Mouse (Mus musculus) T-helper 17 cell (primary cell): ENCODE measurements around the gene Armc6.

Source experiments
- in situ Hi-C, 2 experiments: fragments of 300-600 bp; cut with MboI, MseI; formaldehyde crosslinking; loops; 1 replicate in 1 of 2; 2 replicates in 1 of 2; pipeline ENCODE4 v1.15.1; 2025; ENCODE audit warnings: high pct_unique_total_duplicates in 2 of 2

Gene Armc6

DNA sequence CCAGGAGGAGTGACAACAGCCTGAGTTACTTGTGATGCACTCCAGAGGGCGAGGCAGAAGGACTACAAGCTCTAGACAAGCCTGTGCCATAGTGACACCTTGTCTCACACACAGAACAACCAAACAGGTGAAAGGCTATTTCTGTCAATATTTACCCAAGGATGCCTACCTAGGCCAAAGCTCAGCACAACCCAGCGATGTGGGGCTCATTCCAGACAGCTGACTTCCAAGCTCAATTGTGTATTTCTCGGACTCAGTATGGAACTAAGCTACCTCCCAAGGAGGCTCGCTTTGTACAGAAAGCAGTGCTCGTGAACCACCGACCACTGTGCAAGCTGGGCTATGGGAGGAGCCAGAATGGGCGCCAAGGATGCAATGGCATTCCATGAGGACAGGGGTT, 36.7 kb downstream of the Armc6 start:
- in situ Hi-C loops, result no loop called here

- in situ Hi-C loops, result no loop called here
These were observed 38.5 kb downstream of the Armc6 start for GRCm38 (mm10) chr8:70195762-70196161.

DNA sequence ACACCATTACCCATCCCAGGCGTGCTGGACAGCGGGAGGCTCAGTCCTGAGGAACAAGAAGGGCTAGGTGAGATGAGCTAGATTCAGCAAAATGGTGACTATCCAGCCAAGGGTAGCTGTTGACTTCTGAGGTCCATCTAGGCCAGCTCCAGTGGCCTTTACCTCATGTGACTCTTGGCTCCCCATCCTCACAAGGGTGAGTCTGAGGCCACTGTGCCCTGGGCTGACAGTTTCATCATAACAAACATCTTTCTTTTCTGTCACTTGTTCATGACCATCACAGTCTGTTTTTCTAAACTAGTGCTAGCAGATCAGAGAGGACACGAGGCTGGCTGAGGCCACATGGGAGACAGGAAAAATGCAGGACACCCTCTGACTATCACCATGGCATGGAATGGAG, 40.1 kb downstream of the Armc6 start:
- in situ Hi-C loops, result no loop called here

DNA sequence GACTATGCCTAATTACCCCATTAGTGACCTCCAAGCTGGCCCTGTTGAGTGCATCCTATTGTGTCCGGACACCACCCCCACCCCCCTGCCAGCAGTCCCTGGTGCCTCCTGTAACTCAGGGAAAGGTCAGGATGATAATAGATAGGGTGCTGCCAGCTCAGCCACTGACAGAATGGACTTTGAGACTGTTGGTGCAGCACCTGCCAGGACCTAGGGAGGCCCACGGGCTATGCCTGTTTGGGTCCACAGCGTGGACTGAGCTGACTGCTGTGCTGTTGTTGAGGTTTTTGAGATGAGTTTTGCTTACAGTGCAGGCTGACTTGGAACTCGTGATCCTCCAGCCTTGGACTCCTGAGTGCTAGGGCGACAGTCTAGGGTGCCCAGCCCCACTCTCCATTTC, 41.0 kb downstream of the Armc6 start:
- in situ Hi-C loops, result no loop called here

DNA sequence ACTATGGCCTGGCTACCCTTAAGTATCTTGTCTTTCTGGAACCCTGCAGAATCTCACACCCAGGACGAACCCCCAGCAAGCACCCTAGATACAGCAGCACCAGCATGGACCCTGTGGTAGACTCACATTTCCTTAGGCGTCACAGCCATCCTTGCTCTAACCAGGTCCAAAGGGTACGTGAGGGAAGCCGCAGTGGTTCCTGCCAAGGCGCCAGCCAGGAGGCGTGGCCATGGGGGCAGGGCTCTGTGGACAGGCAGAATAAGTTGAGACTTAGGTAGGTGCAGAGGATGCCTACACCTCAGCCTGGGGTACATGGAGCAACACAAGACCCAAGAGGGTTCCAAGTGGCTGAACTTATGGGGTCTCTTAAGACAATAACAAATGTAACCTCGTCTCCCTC, 45.6 kb downstream of the Armc6 start:
- in situ Hi-C loops, result no loop called here

DNA sequence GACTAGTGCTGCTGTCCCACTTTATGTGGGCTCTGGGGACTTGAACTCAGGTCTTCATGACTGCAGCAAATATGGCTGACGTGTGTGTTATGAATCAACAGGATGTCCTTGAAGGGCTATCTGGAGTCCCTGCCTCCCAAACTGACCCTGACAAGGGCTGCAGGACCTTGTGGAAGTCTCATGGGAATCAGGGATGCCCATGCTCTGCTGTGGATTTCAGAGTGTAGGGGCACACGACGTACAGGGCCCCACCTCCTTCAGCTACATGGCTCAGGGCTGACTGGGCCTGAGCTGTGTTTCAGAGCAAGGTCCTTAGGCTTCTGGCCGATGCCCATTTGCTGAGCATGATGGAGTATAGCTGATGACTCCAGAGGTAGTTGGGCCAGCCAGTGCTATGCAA, 51.1 kb downstream of the Armc6 start:
- in situ Hi-C loops, result loop anchor here in 1 of 2 experiments (5.0 kb wide), 1 partner anchor 39 kb away; no protein-coding TSS in a partner anchor

DNA sequence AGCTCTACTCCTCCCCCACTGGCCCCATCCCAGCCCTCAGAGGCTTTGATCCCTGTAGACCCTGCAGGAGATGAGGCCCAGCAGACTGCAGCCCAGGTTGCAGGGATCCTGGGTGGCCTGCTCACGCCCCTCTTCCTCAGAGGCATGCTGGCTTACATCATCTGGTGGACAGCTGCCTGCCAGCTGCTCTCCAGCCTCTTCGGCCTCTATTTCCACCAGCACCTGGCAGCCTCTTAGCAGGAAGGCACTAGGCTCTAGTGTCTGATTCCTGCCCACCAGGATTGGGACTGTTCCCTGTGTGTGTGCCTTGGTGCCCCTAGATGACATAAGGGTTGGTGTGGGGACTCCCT, 52.4 kb downstream of the Armc6 start:
- in situ Hi-C loops, result loop anchor here in 1 of 2 experiments (5.0 kb wide), 1 partner anchor 40 kb away; no protein-coding TSS in a partner anchor

- in situ Hi-C loops, result loop anchor here in 1 of 2 experiments (5.0 kb wide), 1 partner anchor 41 kb away; no protein-coding TSS in a partner anchor
These were observed 52.9 kb downstream of the Armc6 start for GRCm38 (mm10) chr8:70181212-70181902.

DNA sequence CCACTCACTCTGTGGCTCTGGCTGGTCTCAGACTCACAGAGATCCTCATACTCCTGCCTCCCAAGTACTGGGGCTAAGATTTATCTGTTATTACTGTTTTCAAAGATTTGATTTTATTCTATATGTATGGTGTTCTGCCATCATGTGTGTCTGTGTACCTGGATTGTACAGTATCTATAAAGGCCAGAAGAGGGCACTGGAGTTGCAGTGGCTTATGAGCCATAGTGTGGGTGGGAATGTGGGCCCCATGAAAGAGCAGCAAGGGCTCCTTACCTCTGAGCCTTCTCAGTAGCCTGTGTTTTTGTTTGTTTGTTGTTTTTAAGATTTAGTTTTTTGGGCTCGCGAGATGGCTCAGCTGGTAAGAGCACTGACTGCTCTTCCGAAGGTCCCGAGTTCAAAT, 55.2 kb downstream of the Armc6 start:
- in situ Hi-C loops, result no loop called here

DNA sequence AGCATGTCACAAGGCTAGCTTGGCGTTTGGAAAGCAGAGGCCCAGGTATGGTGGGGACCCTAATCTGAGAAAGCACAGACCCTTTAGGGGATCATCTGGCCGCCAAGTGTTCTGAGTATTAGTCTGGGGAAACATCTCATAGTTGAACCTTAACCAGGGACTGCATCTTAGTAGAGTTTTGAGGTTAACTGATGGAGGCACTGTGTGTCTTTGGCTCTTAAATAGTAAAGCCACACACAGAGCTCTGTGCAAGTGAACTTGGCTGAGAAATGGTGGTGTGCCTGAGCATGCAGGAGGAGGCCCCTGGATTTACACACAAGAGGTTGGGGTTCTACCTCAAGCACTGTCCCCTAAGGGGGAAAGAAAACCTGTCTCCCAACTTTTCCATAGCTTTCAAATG, 56.0 kb downstream of the Armc6 start:
- in situ Hi-C loops, result no loop called here

DNA sequence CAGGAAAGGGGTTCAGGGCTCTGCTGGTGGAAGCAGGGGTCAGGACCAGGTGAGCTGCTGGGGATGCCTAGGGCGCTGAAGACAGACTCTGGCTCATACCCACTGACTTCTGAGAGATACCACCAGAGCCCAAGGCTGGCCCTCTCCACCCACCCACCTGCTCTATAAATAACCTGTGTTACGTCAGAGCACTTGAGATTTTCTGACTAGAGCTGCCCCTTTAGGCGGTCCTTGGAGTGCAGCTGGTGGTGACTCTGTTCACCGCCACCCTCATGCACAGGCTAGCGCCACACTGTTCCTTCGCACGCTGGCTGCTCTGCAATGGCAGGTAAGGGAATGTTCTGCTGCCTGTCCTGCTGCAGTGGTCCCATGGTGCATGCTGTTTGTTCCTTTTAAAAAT, 60.2 kb downstream of the Armc6 start:
- in situ Hi-C loops, result no loop called here

DNA sequence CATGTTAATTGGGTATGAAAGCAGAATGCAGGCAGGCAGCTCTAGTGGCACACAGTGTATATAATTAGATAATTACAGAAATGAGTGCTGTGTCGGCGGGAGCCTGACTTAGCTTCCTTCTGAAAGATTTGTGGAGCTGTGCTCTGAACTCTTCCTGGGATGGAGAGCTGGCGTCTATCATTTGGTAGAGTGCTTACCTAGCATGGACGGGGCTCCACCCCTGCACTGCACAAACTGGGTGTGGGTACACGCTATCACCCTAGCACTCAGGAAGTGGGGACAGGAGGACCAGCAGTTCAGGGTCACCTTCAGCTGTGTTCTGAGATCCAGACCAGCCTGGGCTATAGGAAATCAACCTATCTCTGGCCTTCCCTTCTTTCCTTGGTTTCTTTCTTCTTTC, 60.9 kb downstream of the Armc6 start:
- in situ Hi-C loops, result no loop called here

DNA sequence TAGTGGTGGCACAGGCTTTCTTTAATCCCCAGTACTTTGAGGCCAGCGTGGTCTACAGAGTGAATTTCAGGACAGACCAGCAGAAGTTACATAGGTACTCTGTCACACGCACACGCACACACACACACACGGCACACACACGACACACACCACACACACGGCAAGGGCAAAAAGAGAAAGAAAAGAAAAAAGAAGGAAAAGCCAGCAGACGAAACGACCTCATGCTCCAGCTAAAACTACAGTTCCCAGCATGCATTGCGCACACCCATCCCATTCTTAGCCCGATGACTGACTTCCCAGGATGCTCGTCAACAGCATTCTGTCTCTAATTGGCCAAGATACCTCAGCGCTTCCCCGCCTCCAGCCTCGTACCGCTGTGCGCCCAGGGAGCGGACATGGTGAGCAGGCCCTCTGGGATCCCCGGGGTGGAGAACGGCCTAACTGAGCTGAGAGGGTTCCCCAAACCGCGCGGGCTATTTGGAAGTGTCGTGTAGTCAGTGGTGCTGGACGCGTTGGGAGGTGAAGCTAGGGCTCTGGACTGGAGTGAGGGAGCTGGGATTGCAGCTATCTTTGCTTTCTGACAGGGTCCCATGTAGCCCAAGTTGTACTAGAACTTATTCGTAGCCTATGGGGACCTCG, 62.1 kb downstream of the Armc6 start, which contains the start of gene Tmem161a:
Gene Tmem161a (plus strand): TSS at position 314 of the 639 bp plus-strand sequence.
- in situ Hi-C loops, result no loop called here

- in situ Hi-C loops, result no loop called here
These were observed 63.0 kb downstream of the Armc6 start for GRCm38 (mm10) chr8:70171240-70171639.

DNA sequence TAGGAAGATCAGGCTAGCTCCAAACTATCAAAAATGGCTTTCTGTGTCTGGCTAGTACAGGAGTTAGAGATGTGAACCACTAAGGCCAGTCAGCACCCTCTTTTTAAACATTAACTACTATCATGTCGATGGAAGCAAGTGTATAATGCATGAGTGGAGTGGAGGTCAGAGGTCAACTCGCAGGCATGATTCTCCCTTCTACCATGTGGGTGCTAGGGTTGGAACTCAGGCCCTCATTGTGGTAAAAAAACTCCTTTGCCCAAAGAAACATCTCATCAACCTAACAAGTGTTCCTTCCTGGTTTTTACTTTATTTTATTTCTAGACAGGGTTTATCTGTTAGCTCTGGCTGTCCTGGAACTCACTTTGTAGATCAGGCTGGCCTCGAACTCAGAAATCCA, 63.5 kb downstream of the Armc6 start:
- in situ Hi-C loops, result no loop called here
